In genomic region chr5:100349287-100350215, GRCm38 (mm10) we compare ENCODE assay signal across 11 mouse cellular contexts.
DNase-seq lines count a peak whose midpoint lies in the region; ATAC-seq and TF ChIP-seq lines count a peak whose summit lies in the region.
"Had no signal": no experiment of that assay in that cellular context is flagged by ENCODE, and none has a peak within 500 bp of the region (broad histone marks: within the 10 kb centered on the region; RNA-seq: fewer than 3 reads in every experiment).

No protein-coding gene starts in this region.

- no peaks in the 10 kb centered on the region for H3K9me3 ChIP-seq in heart, embryonic 12.5 days (replicated peaks)
- H3K9me3 ChIP-seq in CH12.LX (replicated peaks; ENCODE audit: low read length): no peaks in the 10 kb centered on the region
- no peaks in the 10 kb centered on the region for H3K9me3 ChIP-seq in forebrain, embryonic 11.5 days (ENCODE audit: control insufficient read depth, low read length)
- H3K9me3 ChIP-seq in midbrain, embryonic 10.5 days (replicated peaks): no peaks in the 10 kb centered on the region; the same call in 1 of the 2 replicates

- WGBS in heart, embryonic 12.5 days: 53% methylated on average over 10 of the region's 10 CpGs
- 68% methylated on average over 10 of the region's 10 CpGs for WGBS in forebrain, embryonic 11.5 days
- WGBS in midbrain, embryonic 10.5 days: 71% methylated on average over 10 of the region's 10 CpGs

- in situ Hi-C loops in CH12.LX (cut with MboI; ENCODE audit: low pct_ligation_motif_present, low pct_unique_long_range_greater_than_20kb, low sequenced_read_pairs): no loop called here

- no peak for TF ChIP-seq RAD21 in CH12.LX (IDR thresholded peaks at IDR 0.05; ENCODE audit: low read depth, low read length)

- H3K79me2 ChIP-seq in CH12.LX (replicated peaks; ENCODE audit: control insufficient read depth, extremely low read depth, insufficient read depth, poor library complexity, severe bottlenecking): no peaks in the 10 kb centered on the region

- TF ChIP-seq POLR2A in CH12.LX (IDR thresholded peaks at IDR 0.05; ENCODE audit: low read depth, low read length): no peak

- no peak for ATAC-seq in heart, embryonic 12.5 days (ENCODE audit: insufficient number of reproducible peaks, low FRiP score)
- ATAC-seq in forebrain, embryonic 11.5 days (replicated peaks; ENCODE audit: low FRiP score): peak; percentile 65

- peak overlapping the region; percentile 46 for H3K27ac ChIP-seq in heart, embryonic 12.5 days (ENCODE audit: poor library complexity, severe bottlenecking)
- no peak overlapping the region for H3K27ac ChIP-seq in CH12.LX (ENCODE audit: insufficient read depth, low read depth)
- H3K27ac ChIP-seq in forebrain, embryonic 11.5 days (ENCODE audit: low read depth, low read length): no peak overlapping the region
- peak overlapping the region; percentile 64 for H3K27ac ChIP-seq in midbrain, embryonic 10.5 days (replicated peaks)
- H3K27ac ChIP-seq: stomach, postnatal 0 days had no signal

- H3K4me3 ChIP-seq in heart, embryonic 12.5 days: no peak overlapping the region
- peak overlapping the region in 1 of 3 experiments; percentile 14 for H3K4me3 ChIP-seq in CH12.LX (replicated peaks in 1 of 3; ENCODE audit: low read depth in 2 of 3, low read length in 2 of 3, poor library complexity in 1 of 3)
- no peak overlapping the region for H3K4me3 ChIP-seq in forebrain, embryonic 11.5 days (ENCODE audit: low read depth, low read length)
- H3K4me3 ChIP-seq in midbrain, embryonic 10.5 days: no peak overlapping the region

- no peak overlapping the region for H3K4me2 ChIP-seq in heart, embryonic 12.5 days
- peak overlapping the region; percentile 69 for H3K4me2 ChIP-seq in CH12.LX (ENCODE audit: insufficient read depth, low read depth, poor library complexity, severe bottlenecking)
- H3K4me2 ChIP-seq in forebrain, embryonic 11.5 days (ENCODE audit: low read depth, low read length, severe bottlenecking): no peak overlapping the region

- H3K36me3 ChIP-seq in heart, embryonic 12.5 days: no peaks in the 10 kb centered on the region
- peaks cover 0 to 7% of the 10 kb centered on the region in 2 experiments for H3K36me3 ChIP-seq in CH12.LX (replicated peaks in 1 of 2; ENCODE audit: control insufficient read depth in 1 of 2, insufficient read depth in 1 of 2, low read length in 1 of 2)
- no peaks in the 10 kb centered on the region for H3K36me3 ChIP-seq in forebrain, embryonic 11.5 days (ENCODE audit: control insufficient read depth, insufficient read depth, low read length)
- no peaks in the 10 kb centered on the region for H3K36me3 ChIP-seq in midbrain, embryonic 10.5 days

- H3K27me3 ChIP-seq in heart, embryonic 12.5 days (replicated peaks): no peaks in the 10 kb centered on the region
- H3K27me3 ChIP-seq in CH12.LX (replicated peaks): no peaks in the 10 kb centered on the region
- H3K27me3 ChIP-seq in forebrain, embryonic 11.5 days (ENCODE audit: control insufficient read depth, insufficient read depth, low read length): no peaks in the 10 kb centered on the region
- no peaks in the 10 kb centered on the region for H3K27me3 ChIP-seq in midbrain, embryonic 10.5 days (ENCODE audit: low read depth, poor library complexity, severe bottlenecking)

- dilution Hi-C loops in CH12.LX (cut with MboI; ENCODE audit: extremely low pct_ligation_motif_present, extremely low pct_unique_long_range_greater_than_20kb, low sequenced_read_pairs): no loop called here

- TF ChIP-seq CTCF in CH12.LX (conservative IDR thresholded peaks at IDR 0.05 in 1 of 2, IDR thresholded peaks at IDR 0.05 in 1 of 2; ENCODE audit: low read depth in 2 of 2, low read length in 2 of 2): no peak

- no peak for TF ChIP-seq EP300 in CH12.LX (IDR thresholded peaks at IDR 0.05; ENCODE audit: low read length)

- H3K9ac ChIP-seq in heart, embryonic 12.5 days: no peak overlapping the region
- no peak overlapping the region; the same call in 1 of the 2 replicates for H3K9ac ChIP-seq in CH12.LX (ENCODE audit: insufficient read depth, low read depth)
- H3K9ac ChIP-seq in forebrain, embryonic 11.5 days (ENCODE audit: low read length): no peak overlapping the region

- H3K4me1 ChIP-seq in heart, embryonic 12.5 days (replicated peaks): peaks cover 50% of the 10 kb centered on the region
- peaks cover 14% of the 10 kb centered on the region in 2 experiments for H3K4me1 ChIP-seq in CH12.LX (ENCODE audit: control insufficient read depth in 1 of 2, insufficient read depth in 2 of 2)
- 0 out of 2 replicates have a peak, but pooled peaks cover 2% of the 10 kb centered on the region for H3K4me1 ChIP-seq in forebrain, embryonic 11.5 days (replicated peaks; ENCODE audit: control insufficient read depth, insufficient read depth, low read length)
- peaks cover 10% of the 10 kb centered on the region for H3K4me1 ChIP-seq in midbrain, embryonic 10.5 days

- no peak for DNase-seq in heart, adult 9 months (ENCODE audit: low spot score in 2 of 2)
- DNase-seq in CH12.LX (ENCODE audit: extremely low read depth): peak; percentile 67
- DNase-seq in forebrain, embryonic 11.5 days (ENCODE audit: low spot score): no peak
- DNase-seq in midbrain, embryonic 10.5 days (ENCODE audit: low spot score): no peak
- no peak for DNase-seq in adrenal gland, postnatal 10 days
- no peak for DNase-seq in testis, postnatal 10 days (ENCODE audit: low spot score)
- DNase-seq in right cerebral cortex, adult 2 months (ENCODE audit: low spot score in 2 of 2): no peak
- DNase-seq: cerebellum, adult 11 months; kidney, postnatal 4 days had no signal

TF ChIP-seq in CH12.LX, 34 proteins besides CTCF, POLR2A, EP300 and RAD21:
- TF ChIP-seq MEF2A (IDR thresholded peaks at IDR 0.05; ENCODE audit: borderline replicate concordance, low read depth, low read length) (no peak; the same call in 1 of the 2 replicates), MXI1 (IDR thresholded peaks at IDR 0.05; ENCODE audit: low read depth, low read length) (no peak), JUN (IDR thresholded peaks at IDR 0.05; ENCODE audit: insufficient read depth, low read depth, low read length) (peak; percentile 69), PAX5 (IDR thresholded peaks at IDR 0.05; ENCODE audit: low read length) (no peak), TCF12 (IDR thresholded peaks at IDR 0.05; ENCODE audit: low read depth, low read length) (no peak), ZMIZ1 (IDR thresholded peaks at IDR 0.05; ENCODE audit: low read depth, low read length) (0 out of 2 replicates have a peak, but pooled peaks have one; percentile 27), USF1 (IDR thresholded peaks at IDR 0.05; ENCODE audit: low read depth, low read length) (no peak), E2F4 (IDR thresholded peaks at IDR 0.05; ENCODE audit: insufficient replicate concordance, low read depth, low read length) (no peak), GABPA (IDR thresholded peaks at IDR 0.05; ENCODE audit: insufficient replicate concordance, low read depth, low read length) (no peak), KAT2A (IDR thresholded peaks at IDR 0.05; ENCODE audit: insufficient replicate concordance, low read length) (no peak), HCFC1 (IDR thresholded peaks at IDR 0.05; ENCODE audit: low read depth, low read length) (peak; percentile 50; the same call in 1 of the 2 replicates), RCOR1 (conservative IDR thresholded peaks at IDR 0.05; ENCODE audit: low read depth, low read length) (no peak), ELF1 (IDR thresholded peaks at IDR 0.05; ENCODE audit: low read depth, low read length) (peak; percentile 83), USF2 (conservative IDR thresholded peaks at IDR 0.05; ENCODE audit: low read depth, low read length) (no peak), UBTF (IDR thresholded peaks at IDR 0.05; ENCODE audit: low read depth, low read length) (no peak), IRF4 (IDR thresholded peaks at IDR 0.05; ENCODE audit: low read depth, low read length) (no peak), CHD2 (IDR thresholded peaks at IDR 0.05; ENCODE audit: low read length) (no peak), MAX (IDR thresholded peaks at IDR 0.05; ENCODE audit: low read length) (no peak), ZKSCAN1 (IDR thresholded peaks at IDR 0.05; ENCODE audit: borderline replicate concordance, low read depth, low read length) (no peak), NRF1 (IDR thresholded peaks at IDR 0.05; ENCODE audit: low read depth, low read length) (no peak), ZC3H11A (IDR thresholded peaks at IDR 0.05; ENCODE audit: low read depth, low read length) (no peak), SIN3A (IDR thresholded peaks at IDR 0.05; ENCODE audit: low read length) (0 out of 2 replicates have a peak, but pooled peaks have one; percentile 37), ETS1 (conservative IDR thresholded peaks at IDR 0.05; ENCODE audit: low read depth, low read length) (no peak), POLR2AphosphoS2 (IDR thresholded peaks at IDR 0.05; ENCODE audit: low read depth, low read length) (no peak), CHD1 (IDR thresholded peaks at IDR 0.05; ENCODE audit: low read depth, low read length) (no peak), ZNF384 (IDR thresholded peaks at IDR 0.05; ENCODE audit: low read depth, low read length) (no peak), MAZ (IDR thresholded peaks at IDR 0.05; ENCODE audit: low read depth, low read length) (no peak), SMC3 (IDR thresholded peaks at IDR 0.05; ENCODE audit: low read depth, low read length) (no peak), JUND (conservative IDR thresholded peaks at IDR 0.05; ENCODE audit: low read depth, low read length) (peak; percentile 44; the same call in 1 of the 2 replicates), NELFE (IDR thresholded peaks at IDR 0.05; ENCODE audit: low read depth, low read length) (0 out of 2 replicates have a peak, but pooled peaks have one; percentile 15), MAFK (IDR thresholded peaks at IDR 0.05; ENCODE audit: insufficient replicate concordance, low read length) (no peak), TBP (conservative IDR thresholded peaks at IDR 0.05; ENCODE audit: low read depth, low read length) (no peak), BHLHE40 (IDR thresholded peaks at IDR 0.05; ENCODE audit: low read depth, low read length) (no peak), MYC (IDR thresholded peaks at IDR 0.05; ENCODE audit: low read depth, low read length) (no peak)

Comparison
In these comparisons a context has a peak if more than half of its experiments do, and no peak if none do; other contexts are left out.
1. H3K27ac ChIP-seq: peak in heart, embryonic 12.5 days (single experiment) and midbrain, embryonic 10.5 days (single experiment); none in CH12.LX (single experiment) and forebrain, embryonic 11.5 days (single experiment).